In genomic region chr2:32756674-32757055, GRCm38 (mm10) we compare ENCODE assay signal across 8 mouse cellular contexts. TPM values are rescaled to one million over a fixed set of nuclear protein-coding genes. Genes with fewer than 3 reads are reported as not detected.
DNase-seq lines count a peak whose midpoint lies in the region; ATAC-seq and TF ChIP-seq lines count a peak whose summit lies in the region.

No protein-coding gene starts in this region.

- peak overlapping the region; percentile 73; the same call in 1 of the 2 replicates for H3K4me3 ChIP-seq in kidney, postnatal 0 days (replicated peaks; ENCODE audit: low read depth, low read length)
- H3K4me3 ChIP-seq in forebrain, embryonic 10.5 days: peak overlapping the region; percentile 62
- peak overlapping the region; percentile 56; the same call in 1 of the 2 replicates for H3K4me3 ChIP-seq in limb, embryonic 11.5 days (ENCODE audit: low read depth, low read length)
- peak overlapping the region; percentile 75; the same call in 1 of the 2 replicates for H3K4me3 ChIP-seq in midbrain, postnatal 0 days (ENCODE audit: low read depth, low read length)

- peaks cover 43% of the 10 kb centered on the region; the same call in 1 of the 2 replicates for H3K36me3 ChIP-seq in kidney, postnatal 0 days (ENCODE audit: insufficient read depth, low read length)
- H3K36me3 ChIP-seq in forebrain, embryonic 10.5 days (replicated peaks): peaks cover 54% of the 10 kb centered on the region
- peaks cover 5% of the 10 kb centered on the region; the same call in 1 of the 2 replicates for H3K36me3 ChIP-seq in limb, embryonic 11.5 days (ENCODE audit: control insufficient read depth, insufficient read depth, low read length)
- peaks cover 43% of the 10 kb centered on the region for H3K36me3 ChIP-seq in midbrain, postnatal 0 days (ENCODE audit: insufficient read depth, low read length)

- H3K9ac ChIP-seq in kidney, postnatal 0 days (ENCODE audit: low read depth, low read length): no peak overlapping the region
- H3K9ac ChIP-seq in limb, embryonic 11.5 days (ENCODE audit: low read length): no peak overlapping the region
- H3K9ac ChIP-seq in midbrain, postnatal 0 days (replicated peaks; ENCODE audit: low read length, poor library complexity, severe bottlenecking): no peak overlapping the region

- no peak for TF ChIP-seq CTCF in kidney, postnatal 0 days (IDR thresholded peaks at IDR 0.05; ENCODE audit: low read depth)
- no peak for TF ChIP-seq CTCF in midbrain, postnatal 0 days (IDR thresholded peaks at IDR 0.05)

- WGBS in kidney, postnatal 0 days: 39% methylated on average over 6 of the region's 6 CpGs
- 36% methylated on average over 6 of the region's 6 CpGs for WGBS in forebrain, embryonic 10.5 days
- WGBS in limb, embryonic 11.5 days: 38% methylated on average over 6 of the region's 6 CpGs
- 29% methylated on average over 6 of the region's 6 CpGs for WGBS in midbrain, postnatal 0 days

- no peak overlapping the region for H3K4me2 ChIP-seq in kidney, postnatal 0 days (ENCODE audit: low read length)
- peak overlapping the region; percentile 44; the same call in 1 of the 2 replicates for H3K4me2 ChIP-seq in limb, embryonic 11.5 days (ENCODE audit: low read depth, severe bottlenecking)
- H3K4me2 ChIP-seq in midbrain, postnatal 0 days (ENCODE audit: low read depth, low read length, poor library complexity, severe bottlenecking): 0 out of 2 replicates have a peak overlapping the region, but pooled peaks have one; percentile 61

- H3K4me1 ChIP-seq in kidney, postnatal 0 days (replicated peaks; ENCODE audit: insufficient read depth, low read length): 0 out of 2 replicates have a peak, but pooled peaks cover 4% of the 10 kb centered on the region
- H3K4me1 ChIP-seq in forebrain, embryonic 10.5 days: peaks cover 30% of the 10 kb centered on the region
- 0 out of 2 replicates have a peak, but pooled peaks cover 4% of the 10 kb centered on the region for H3K4me1 ChIP-seq in limb, embryonic 11.5 days (ENCODE audit: control insufficient read depth, insufficient read depth, low read length)
- H3K4me1 ChIP-seq in midbrain, postnatal 0 days (ENCODE audit: insufficient read depth, low read length): no peaks in the 10 kb centered on the region

- DNase-seq in kidney, postnatal 0 days (ENCODE audit: low spot score): no peak
- no peak for DNase-seq in kidney, postnatal 36 days
- DNase-seq in forebrain, embryonic 10.5 days (ENCODE audit: extremely low spot score, low spot score): no peak
- no peak for DNase-seq in limb, embryonic 11.5 days (ENCODE audit: low spot score)
- DNase-seq in midbrain, postnatal 0 days (ENCODE audit: low spot score): no peak
- DNase-seq in left cerebral cortex, adult 11 months (ENCODE audit: low spot score): no peak
- DNase-seq in right cerebral cortex, postnatal 10 days (ENCODE audit: low spot score in 2 of 2): no peak
- DNase-seq in cerebellum, postnatal 10 days: no peak

- ATAC-seq in kidney, postnatal 0 days (replicated peaks; ENCODE audit: low FRiP score, low read depth): peak; percentile 6; the same call in 1 of the 2 replicates
- ATAC-seq in limb, embryonic 11.5 days (ENCODE audit: insufficient number of reproducible peaks, low FRiP score, low TSS enrichment, low read depth): peak; percentile 48
- ATAC-seq in midbrain, postnatal 0 days (ENCODE audit: low FRiP score): no peak

- H3K27me3 ChIP-seq in kidney, postnatal 0 days (ENCODE audit: insufficient read depth, low read length): no peaks in the 10 kb centered on the region
- H3K27me3 ChIP-seq in forebrain, embryonic 10.5 days (ENCODE audit: poor library complexity, severe bottlenecking): peaks cover 17% of the 10 kb centered on the region
- H3K27me3 ChIP-seq in limb, embryonic 11.5 days (ENCODE audit: control insufficient read depth, insufficient read depth, low read length): no peaks in the 10 kb centered on the region
- no peaks in the 10 kb centered on the region for H3K27me3 ChIP-seq in midbrain, postnatal 0 days (ENCODE audit: insufficient read depth, low read length)

- H3K9me3 ChIP-seq in kidney, postnatal 0 days (replicated peaks; ENCODE audit: low read length): no peaks in the 10 kb centered on the region
- no peaks in the 10 kb centered on the region for H3K9me3 ChIP-seq in forebrain, embryonic 10.5 days
- H3K9me3 ChIP-seq in limb, embryonic 11.5 days (ENCODE audit: control insufficient read depth, low read length): no peaks in the 10 kb centered on the region
- H3K9me3 ChIP-seq in midbrain, postnatal 0 days (ENCODE audit: low read length): no peaks in the 10 kb centered on the region

- no peak overlapping the region for H3K27ac ChIP-seq in kidney, postnatal 0 days
- no peak overlapping the region for H3K27ac ChIP-seq in forebrain, embryonic 10.5 days
- no peak overlapping the region for H3K27ac ChIP-seq in limb, embryonic 11.5 days (replicated peaks; ENCODE audit: low read depth, low read length)
- H3K27ac ChIP-seq in midbrain, postnatal 0 days (ENCODE audit: low read depth, low read length): no peak overlapping the region

RNA-seq across cellular contexts. Expression of gene Tor2a, which starts 0.4 kb away (rescaled TPM):
- 74.9 and 79.4 TPM in 2 replicates for polyA plus RNA-seq in kidney, postnatal 0 days (2015; fragmentation: Nextera tagmentation; extraction: Ambion mirVana)
- 54.0 and 54.9 TPM in 2 replicates for polyA plus RNA-seq in forebrain, embryonic 10.5 days (2016; fragmentation: Nextera tagmentation; extraction: Ambion mirVana)
- 58.5 and 60.2 TPM in 2 replicates for polyA plus RNA-seq in limb, embryonic 11.5 days (2014; fragmentation: Nextera tagmentation; extraction: Ambion mirVana)
- 43.8 and 72.8 TPM in 2 replicates for total RNA-seq in midbrain, postnatal 0 days (2014; rRNA removed)
- polyA plus RNA-seq in midbrain, postnatal 0 days (2015; fragmentation: Nextera tagmentation; extraction: Ambion mirVana): 42.0 and 44.9 TPM in 2 replicates

RNA-seq across cellular contexts. Expression of gene 6330409D20Rik, which starts 15.8 kb away (rescaled TPM):
- 0.11 TPM in 1 of 2 replicates, not detected in the other for polyA plus RNA-seq in kidney, postnatal 0 days (2015; fragmentation: Nextera tagmentation; extraction: Ambion mirVana)
- polyA plus RNA-seq in forebrain, embryonic 10.5 days (2016; fragmentation: Nextera tagmentation; extraction: Ambion mirVana): 0.69 and 1.2 TPM in 2 replicates
- polyA plus RNA-seq in limb, embryonic 11.5 days (2014; fragmentation: Nextera tagmentation; extraction: Ambion mirVana): 0.13 TPM in 1 of 2 replicates, not detected in the other
- 2.5 and 3.8 TPM in 2 replicates for total RNA-seq in midbrain, postnatal 0 days (2014; rRNA removed)
- 3.7 and 4.0 TPM in 2 replicates for polyA plus RNA-seq in midbrain, postnatal 0 days (2015; fragmentation: Nextera tagmentation; extraction: Ambion mirVana)

RNA-seq across cellular contexts. Expression of gene Ttc16, which starts 18.8 kb away (rescaled TPM):
- 0.13 and 0.18 TPM in 2 replicates for polyA plus RNA-seq in kidney, postnatal 0 days (2015; fragmentation: Nextera tagmentation; extraction: Ambion mirVana)
- polyA plus RNA-seq in forebrain, embryonic 10.5 days (2016; fragmentation: Nextera tagmentation; extraction: Ambion mirVana): 0.32 and 0.36 TPM in 2 replicates
- polyA plus RNA-seq in limb, embryonic 11.5 days (2014; fragmentation: Nextera tagmentation; extraction: Ambion mirVana): 0.13 and 0.56 TPM in 2 replicates
- total RNA-seq in midbrain, postnatal 0 days (2014; rRNA removed): 0.90 and 3.2 TPM in 2 replicates
- polyA plus RNA-seq in midbrain, postnatal 0 days (2015; fragmentation: Nextera tagmentation; extraction: Ambion mirVana): 0.32 and 0.44 TPM in 2 replicates

RNA-seq across cellular contexts. Expression of gene Ptrh1, which starts 18.9 kb away (rescaled TPM):
- 7.0 and 7.8 TPM in 2 replicates for polyA plus RNA-seq in kidney, postnatal 0 days (2015; fragmentation: Nextera tagmentation; extraction: Ambion mirVana)
- 4.4 and 5.1 TPM in 2 replicates for polyA plus RNA-seq in forebrain, embryonic 10.5 days (2016; fragmentation: Nextera tagmentation; extraction: Ambion mirVana)
- polyA plus RNA-seq in limb, embryonic 11.5 days (2014; fragmentation: Nextera tagmentation; extraction: Ambion mirVana): 3.7 and 5.2 TPM in 2 replicates
- total RNA-seq in midbrain, postnatal 0 days (2014; rRNA removed): 2.1 and 2.7 TPM in 2 replicates
- 3.8 and 3.9 TPM in 2 replicates for polyA plus RNA-seq in midbrain, postnatal 0 days (2015; fragmentation: Nextera tagmentation; extraction: Ambion mirVana)

RNA-seq across cellular contexts. Expression of gene Cfap157, which starts 27.6 kb away (rescaled TPM):
- polyA plus RNA-seq in kidney, postnatal 0 days (2015; fragmentation: Nextera tagmentation; extraction: Ambion mirVana): 0.45 and 0.48 TPM in 2 replicates
- polyA plus RNA-seq in forebrain, embryonic 10.5 days (2016; fragmentation: Nextera tagmentation; extraction: Ambion mirVana): 1.1 and 1.2 TPM in 2 replicates
- polyA plus RNA-seq in limb, embryonic 11.5 days (2014; fragmentation: Nextera tagmentation; extraction: Ambion mirVana): 0.27 and 0.37 TPM in 2 replicates
- 0.19 and 1.4 TPM in 2 replicates for total RNA-seq in midbrain, postnatal 0 days (2014; rRNA removed)
- polyA plus RNA-seq in midbrain, postnatal 0 days (2015; fragmentation: Nextera tagmentation; extraction: Ambion mirVana): 0.48 and 1.1 TPM in 2 replicates
